In genomic region chr9:47758320-47758719, GRCm38 (mm10) we compare ENCODE assay signal across 28 mouse cellular contexts.
DNase-seq lines count a peak whose midpoint lies in the region; ATAC-seq and TF ChIP-seq lines count a peak whose summit lies in the region.
"Had no signal": no experiment of that assay in that cellular context is flagged by ENCODE, and none has a peak within 500 bp of the region (broad histone marks: within the 10 kb centered on the region; RNA-seq: fewer than 3 reads in every experiment).

No protein-coding gene starts in this region.

- no peak overlapping the region for H3K4me2 ChIP-seq in embryonic facial prominence, embryonic 12.5 days (replicated peaks)
- H3K4me2 ChIP-seq in forebrain, embryonic 15.5 days (replicated peaks), result no peak overlapping the region
- H3K4me2 ChIP-seq: heart, embryonic 13.5 days; hindbrain, embryonic 14.5 days had no signal

- no peak overlapping the region for H3K9ac ChIP-seq in embryonic facial prominence, embryonic 12.5 days
- H3K9ac ChIP-seq in forebrain, embryonic 15.5 days (replicated peaks), result no peak overlapping the region
- H3K9ac ChIP-seq: heart, embryonic 13.5 days; hindbrain, embryonic 14.5 days had no signal

- no peak overlapping the region for H3K4me3 ChIP-seq in embryonic facial prominence, embryonic 12.5 days
- H3K4me3 ChIP-seq in embryonic facial prominence, embryonic 10.5 days, result no peak overlapping the region
- H3K4me3 ChIP-seq in forebrain, embryonic 15.5 days, result no peak overlapping the region
- no peak overlapping the region for H3K4me3 ChIP-seq in forebrain, embryonic 10.5 days
- no peak overlapping the region for H3K4me3 ChIP-seq in left cerebral cortex, adult 2 months
- H3K4me3 ChIP-seq: heart, adult 2 months; heart, embryonic 10.5 days; heart, embryonic 13.5 days had no signal

- H3K4me1 ChIP-seq in embryonic facial prominence, embryonic 12.5 days, result peaks cover 50% of the 10 kb centered on the region
- peaks cover 59% of the 10 kb centered on the region for H3K4me1 ChIP-seq in embryonic facial prominence, embryonic 10.5 days
- peaks cover 59% of the 10 kb centered on the region for H3K4me1 ChIP-seq in forebrain, embryonic 15.5 days
- peaks cover 56% of the 10 kb centered on the region for H3K4me1 ChIP-seq in forebrain, embryonic 10.5 days

- intact Hi-C loops in left cerebral cortex, adult 2 months (cut with DNase I), result loop anchor here (5.0 kb wide), 1 partner anchor 41 kb away; no protein-coding TSS in a partner anchor

- H3K27me3 ChIP-seq in embryonic facial prominence, embryonic 12.5 days, result no peaks in the 10 kb centered on the region
- H3K27me3 ChIP-seq in embryonic facial prominence, embryonic 10.5 days (replicated peaks; ENCODE audit: low read depth, poor library complexity, severe bottlenecking), result no peaks in the 10 kb centered on the region
- H3K27me3 ChIP-seq in forebrain, embryonic 15.5 days, result no peaks in the 10 kb centered on the region
- H3K27me3 ChIP-seq in forebrain, embryonic 10.5 days (ENCODE audit: poor library complexity, severe bottlenecking), result no peaks in the 10 kb centered on the region

- DNase-seq in embryonic facial prominence, embryonic 10.5 days (ENCODE audit: low spot score), result no peak
- no peak for DNase-seq in forebrain, embryonic 10.5 days (ENCODE audit: extremely low spot score, low spot score)
- no peak for DNase-seq in left cerebral cortex, adult 2 months (ENCODE audit: extremely low spot score in 1 of 2, low spot score in 2 of 2)
- DNase-seq in left cerebral cortex, adult 11 months (ENCODE audit: low spot score), result no peak
- DNase-seq in ovary, postnatal 36 days (ENCODE audit: low spot score), result no peak
- no peak for DNase-seq in adrenal gland, adult 2 months
- DNase-seq: adrenal gland, postnatal 10 days; adrenal gland, postnatal 36 days; cerebellum, adult 11 months; cerebellum, adult 2 months; cerebellum, adult 9-11 months; cerebellum, postnatal 25 days; embryo, embryonic 11 days; gastrocnemius, postnatal 10 days; gastrocnemius, postnatal 36 days; heart, adult 2 months; heart, postnatal 14 days; heart, postnatal 4 days; kidney, adult 18-20 months had no signal

- TF ChIP-seq CTCF in left cerebral cortex, adult 2 months (IDR thresholded peaks at IDR 0.05), result no peak

- H3K36me3 ChIP-seq in embryonic facial prominence, embryonic 12.5 days, result no peaks in the 10 kb centered on the region
- H3K36me3 ChIP-seq in embryonic facial prominence, embryonic 10.5 days (replicated peaks), result no peaks in the 10 kb centered on the region
- H3K36me3 ChIP-seq in forebrain, embryonic 15.5 days, result no peaks in the 10 kb centered on the region
- no peaks in the 10 kb centered on the region for H3K36me3 ChIP-seq in forebrain, embryonic 10.5 days (replicated peaks)
- H3K36me3 ChIP-seq: heart, embryonic 10.5 days; heart, embryonic 13.5 days had no signal

- H3K9me3 ChIP-seq in embryonic facial prominence, embryonic 12.5 days, result no peaks in the 10 kb centered on the region
- no peaks in the 10 kb centered on the region for H3K9me3 ChIP-seq in embryonic facial prominence, embryonic 10.5 days
- no peaks in the 10 kb centered on the region for H3K9me3 ChIP-seq in forebrain, embryonic 15.5 days
- H3K9me3 ChIP-seq in forebrain, embryonic 10.5 days, result no peaks in the 10 kb centered on the region
- H3K9me3 ChIP-seq: heart, embryonic 10.5 days; heart, embryonic 13.5 days had no signal

- H3K27ac ChIP-seq in embryonic facial prominence, embryonic 12.5 days, result peak overlapping the region; percentile 36; the same call in 1 of the 2 replicates
- H3K27ac ChIP-seq in embryonic facial prominence, embryonic 10.5 days (replicated peaks), result no peak overlapping the region
- no peak overlapping the region for H3K27ac ChIP-seq in forebrain, embryonic 15.5 days (replicated peaks)
- H3K27ac ChIP-seq in forebrain, embryonic 10.5 days, result no peak overlapping the region
- H3K27ac ChIP-seq in left cerebral cortex, adult 2 months, result peak overlapping the region; percentile 7; the same call in 1 of the 2 replicates
- H3K27ac ChIP-seq: heart, adult 2 months; heart, embryonic 10.5 days; heart, embryonic 13.5 days; hindbrain, embryonic 14.5 days; hindbrain, postnatal 0 days had no signal

- 75% methylated on average over 3 of the region's 3 CpGs for WGBS in embryonic facial prominence, embryonic 12.5 days
- 84% methylated on average over 3 of the region's 3 CpGs for whole genome bisulfite sequencing in embryonic facial prominence, embryonic 10.5 days
- 38% methylated on average over 3 of the region's 3 CpGs for WGBS in forebrain, embryonic 15.5 days
- 88% methylated on average over 3 of the region's 3 CpGs for WGBS in forebrain, embryonic 10.5 days

- ATAC-seq in embryonic facial prominence, embryonic 12.5 days (ENCODE audit: insufficient number of reproducible peaks, insufficient read depth, low FRiP score, low TSS enrichment), result no peak
- 0 out of 2 replicates have a peak, but pooled peaks have one; percentile 42 for ATAC-seq in forebrain, embryonic 15.5 days (replicated peaks)
- ATAC-seq: activated CD4-positive, CD25-positive, alpha-beta regulatory T cell, adult 4 months; hindbrain, postnatal 0 days; inflammation-experienced regulatory T-cells, adult 6 months; intestine, embryonic 16.5 days had no signal

Comparison
In these comparisons a context has a peak if more than half of its experiments do, and no peak if none do; other contexts are left out.
1. H3K27ac ChIP-seq: peak in embryonic facial prominence, embryonic 12.5 days (single experiment) and left cerebral cortex, adult 2 months (single experiment); none in embryonic facial prominence, embryonic 10.5 days (single experiment), forebrain, embryonic 15.5 days (single experiment) and forebrain, embryonic 10.5 days (single experiment).